Mouse (Mus musculus): ENCODE measurements at regions not wholly inside any gene's neighbourhood (a gene's known extent, or its start where the extent isn't known, plus 50 kb on each side); places are given as distances from the start of the nearest gene placed in this dataset.

GRCm38 (mm10) chr17:16193636-16194035 lies 362.8 kb upstream of the Rgmb start:
- TF ChIP-seq JUND (conservative IDR thresholded peaks at IDR 0.05; ENCODE audit: low read depth, low read length) (no peak), USF1 (IDR thresholded peaks at IDR 0.05; ENCODE audit: low read depth, low read length) (no peak), SMC3 (IDR thresholded peaks at IDR 0.05; ENCODE audit: low read depth, low read length) (no peak), EP300 (IDR thresholded peaks at IDR 0.05; ENCODE audit: low read length) (no peak), ELF1 (IDR thresholded peaks at IDR 0.05; ENCODE audit: low read depth, low read length) (no peak), ZNF384 (IDR thresholded peaks at IDR 0.05; ENCODE audit: low read depth, low read length) (no peak), POLR2AphosphoS2 (IDR thresholded peaks at IDR 0.05; ENCODE audit: low read depth, low read length) (no peak), NELFE (IDR thresholded peaks at IDR 0.05; ENCODE audit: low read depth, low read length) (no peak)
